Mouse (Mus musculus) left cerebral cortex, postnatal 14 days (tissue): Measurements from ENCODE around the gene Ints1. TPM values are rescaled to one million over a fixed set of nuclear protein-coding genes. Genes with fewer than 3 reads are reported as not detected.
A peak's percentile ranks its signal among the peaks of the same experiment; 100 is the strongest.
"Not testable (repeated sequence)": the region's sequence is repeated elsewhere in the genome, so short reads cannot be mapped to it uniquely, and the experiment has no call there.

ENCODE experiments used
- DNase-seq, 2 experiments: peaks; one replicate each; pipeline ENCODE4 v3.0.0; 2021 to 2022; ENCODE audit warnings: low spot score in 2 of 2, mixed read lengths in 1 of 2
- intact Hi-C: fragments of 180-260 bp; cut with DNase I; formaldehyde crosslinking; loops from one replicate; pipeline ENCODE4 v1.15.1; 2025
- total RNA-seq, 2 experiments: library from RNA; stranded (reverse); gene quantifications; 2 replicates each; pipeline ENCODE4 v1.2.3; 2021

Ints1 gene
- total RNA-seq, 2 experiments from 2014 or later = 96.8 to 102 TPM

- no peak for DNase-seq
- intact Hi-C loops = no loop called here
Measured at GRCm38 (mm10) chr5:139781406-139781805, 5.9 kb upstream of the Ints1 start.

GRCm38 (mm10) chr5:139776966-139777365 is 1.5 kb upstream of the Ints1 start:
- DNase-seq = no peak
- intact Hi-C loops = no loop called here

GRCm38 (mm10) chr5:139768216-139768615 is 7.3 kb downstream of the Ints1 start:
- intact Hi-C loops = no loop called here
- no peak for DNase-seq

- intact Hi-C loops = no loop called here
Measured at GRCm38 (mm10) chr5:139764296-139764695, 11.2 kb downstream of the Ints1 start.

GRCm38 (mm10) chr5:139758096-139758495 is 17.4 kb downstream of the Ints1 start:
- intact Hi-C loops = loop anchor here (10.0 kb wide), 2 partner anchors 223 to 423 kb away; no protein-coding TSS in a partner anchor

More at GRCm38 (mm10) chr5:139764296-139764695, 11.2 kb downstream of the Ints1 start:
- no peak for DNase-seq

GRCm38 (mm10) chr5:139756586-139756985 is 18.9 kb downstream of the Ints1 start:
- DNase-seq = no peak
- intact Hi-C loops = loop anchor here (10.0 kb wide), 2 partner anchors 222 to 422 kb away; no protein-coding TSS in a partner anchor

More at GRCm38 (mm10) chr5:139758096-139758495, 17.4 kb downstream of the Ints1 start:
- DNase-seq = peak; percentile 40 to 59

GRCm38 (mm10) chr5:139756135-139756534 is 19.3 kb downstream of the Ints1 start:
- intact Hi-C loops = loop anchor here (10.0 kb wide), 2 partner anchors 221 to 421 kb away; no protein-coding TSS in a partner anchor
- no peak for DNase-seq

- intact Hi-C loops = loop anchor here (10.0 kb wide), 2 partner anchors 220 to 420 kb away; no protein-coding TSS in a partner anchor
- DNase-seq = peak; percentile 66 to 87
Measured at GRCm38 (mm10) chr5:139754753-139755152, 20.7 kb downstream of the Ints1 start.

GRCm38 (mm10) chr5:139750535-139750934 is 24.9 kb downstream of the Ints1 start:
- DNase-seq = peak; percentile 53 to 63
- intact Hi-C loops = loop anchor here (1.0 to 10.0 kb wide), 3 partner anchors 33 to 416 kb away; no protein-coding TSS in a partner anchor

GRCm38 (mm10) chr5:139749413-139750125 is 25.9 kb downstream of the Ints1 start:
- DNase-seq = no peak
- intact Hi-C loops = loop anchor here (1.0 to 10.0 kb wide), 3 partner anchors 32 to 415 kb away; no protein-coding TSS in a partner anchor

GRCm38 (mm10) chr5:139745771-139746170 is 29.7 kb downstream of the Ints1 start:
- DNase-seq = peak; percentile 44
- intact Hi-C loops = no loop called here

GRCm38 (mm10) chr5:139742640-139743039 is 32.8 kb downstream of the Ints1 start:
- DNase-seq, intact Hi-C loops: not testable (repeated sequence)

- intact Hi-C loops = no loop called here
- DNase-seq = no peak
Measured at GRCm38 (mm10) chr5:139738592-139739315, 36.7 kb downstream of the Ints1 start.

- intact Hi-C loops = no loop called here
- no peak for DNase-seq
Measured at GRCm38 (mm10) chr5:139737841-139738591, 37.5 kb downstream of the Ints1 start.

GRCm38 (mm10) chr5:139736504-139736940 is 39.0 kb downstream of the Ints1 start:
- DNase-seq = no peak
- intact Hi-C loops = no loop called here

GRCm38 (mm10) chr5:139735677-139736503 is 39.6 kb downstream of the Ints1 start, which contains the start of gene Micall2:
Gene Micall2, minus strand, starts transcription at chr5:139736336.
- intact Hi-C loops = no loop called here

GRCm38 (mm10) chr5:139734746-139735145 is 40.7 kb downstream of the Ints1 start:
- intact Hi-C loops = no loop called here
- no peak for DNase-seq

More at GRCm38 (mm10) chr5:139735677-139736503, 39.6 kb downstream of the Ints1 start, which contains the start of gene Micall2:
- DNase-seq = peak; percentile 81 to 91

GRCm38 (mm10) chr5:139734016-139734415 is 41.5 kb downstream of the Ints1 start:
- intact Hi-C loops = no loop called here
- no peak for DNase-seq
